Mouse (Mus musculus): ENCODE data around the gene RPS10-NUDT3.

RPS10-NUDT3 gene

GRCm38 (mm10) chr17:27554062-27554960 is 80.7 kb downstream of the RPS10-NUDT3 start:
- peak; percentile 40 for DNase-seq (ENCODE audit: low read depth)

GRCm38 (mm10) chr17:27552215-27553201 is 82.5 kb downstream of the RPS10-NUDT3 start:
- DNase-seq (ENCODE audit: low read depth) = no peak

GRCm38 (mm10) chr17:27551393-27551940 is 83.6 kb downstream of the RPS10-NUDT3 start:
- no peak for DNase-seq (ENCODE audit: low read depth)

- no peak for DNase-seq (ENCODE audit: low read depth)
Measured at GRCm38 (mm10) chr17:27549234-27549633, 85.8 kb downstream of the RPS10-NUDT3 start.

GRCm38 (mm10) chr17:27547253-27547868 is 87.7 kb downstream of the RPS10-NUDT3 start:
- DNase-seq (ENCODE audit: low read depth) = no peak

- DNase-seq (ENCODE audit: low read depth) = no peak
Measured at GRCm38 (mm10) chr17:27546574-27547085, 88.4 kb downstream of the RPS10-NUDT3 start.

GRCm38 (mm10) chr17:27545991-27546390 is 89.0 kb downstream of the RPS10-NUDT3 start:
- DNase-seq (ENCODE audit: low read depth) = no peak

- no peak for DNase-seq (ENCODE audit: low read depth)
Measured at GRCm38 (mm10) chr17:27544551-27544950, 90.5 kb downstream of the RPS10-NUDT3 start.

GRCm38 (mm10) chr17:27541984-27542383 is 93.0 kb downstream of the RPS10-NUDT3 start:
- no peak for DNase-seq (ENCODE audit: low read depth)

GRCm38 (mm10) chr17:27541261-27541660 is 93.8 kb downstream of the RPS10-NUDT3 start:
- no peak for DNase-seq (ENCODE audit: low read depth)

GRCm38 (mm10) chr17:27534718-27535117 is 100.3 kb downstream of the RPS10-NUDT3 start:
- DNase-seq (ENCODE audit: low read depth) = peak; percentile 90

- DNase-seq (ENCODE audit: low read depth) = peak; percentile 52
Measured at GRCm38 (mm10) chr17:27533354-27533753, 101.7 kb downstream of the RPS10-NUDT3 start.

GRCm38 (mm10) chr17:27532095-27532494 is 102.9 kb downstream of the RPS10-NUDT3 start:
- no peak for DNase-seq (ENCODE audit: low read depth)
